ENCODE assay signal across 8 mouse cellular contexts in genomic region chr7:25248018-25248647, GRCm38 (mm10). TPM values are rescaled to one million over a fixed set of nuclear protein-coding genes. Genes with fewer than 3 reads are reported as not detected.
DNase-seq lines count a peak whose midpoint lies in the region; ATAC-seq and TF ChIP-seq lines count a peak whose summit lies in the region.

No protein-coding gene starts in this region.

- H3K4me3 ChIP-seq in kidney, adult 2 months (ENCODE audit: insufficient read depth, low read depth, low read length): peak overlapping the region; percentile 100
- H3K4me3 ChIP-seq in kidney, embryonic 15.5 days (replicated peaks): peak overlapping the region; percentile 76
- peak overlapping the region; percentile 84 for H3K4me3 ChIP-seq in liver, embryonic 13.5 days (replicated peaks)
- peak overlapping the region; percentile 71 for H3K4me3 ChIP-seq in neural tube, embryonic 14.5 days (ENCODE audit: low read depth, low read length)

- H3K4me1 ChIP-seq in kidney, adult 2 months (ENCODE audit: control insufficient read depth, insufficient read depth, low read length): peaks cover 19% of the 10 kb centered on the region
- peaks cover 68% of the 10 kb centered on the region for H3K4me1 ChIP-seq in kidney, embryonic 15.5 days
- peaks cover 67% of the 10 kb centered on the region for H3K4me1 ChIP-seq in liver, embryonic 13.5 days (replicated peaks)
- peaks cover 21% of the 10 kb centered on the region for H3K4me1 ChIP-seq in neural tube, embryonic 14.5 days (ENCODE audit: control insufficient read depth, insufficient read depth, low read length)

- peaks cover 2% of the 10 kb centered on the region; the same call in 1 of the 2 replicates for H3K36me3 ChIP-seq in kidney, adult 2 months (ENCODE audit: control insufficient read depth, insufficient read depth, low read length)
- H3K36me3 ChIP-seq in kidney, embryonic 15.5 days: peaks cover 30% of the 10 kb centered on the region
- peaks cover 26% of the 10 kb centered on the region for H3K36me3 ChIP-seq in liver, embryonic 13.5 days
- H3K36me3 ChIP-seq in neural tube, embryonic 14.5 days (ENCODE audit: control insufficient read depth, insufficient read depth, low read length): no peaks in the 10 kb centered on the region

- no peak for TF ChIP-seq POLR2A in kidney, adult 2 months (IDR thresholded peaks at IDR 0.05; ENCODE audit: low read depth, low read length)

- H3K9ac ChIP-seq in kidney, embryonic 15.5 days: peak overlapping the region; percentile 75
- peak overlapping the region; percentile 90 for H3K9ac ChIP-seq in liver, embryonic 13.5 days
- peak overlapping the region; percentile 70; the same call in 1 of the 2 replicates for H3K9ac ChIP-seq in neural tube, embryonic 14.5 days (replicated peaks; ENCODE audit: low read depth, low read length)

- WGBS in kidney, adult 2 months: 2% methylated on average over 18 of the region's 18 CpGs
- WGBS in kidney, embryonic 15.5 days: 2% methylated on average over 18 of the region's 18 CpGs
- WGBS in liver, embryonic 13.5 days (ENCODE audit: insufficient replicate concordance): 5% methylated on average over 18 of the region's 18 CpGs
- WGBS in neural tube, embryonic 14.5 days: 3% methylated on average over 18 of the region's 18 CpGs

- peak; percentile 36 for DNase-seq in kidney, adult 2 months
- DNase-seq in kidney, postnatal 14 days: no peak
- DNase-seq in cerebellum, adult 8-10 months: peak; percentile 45
- peak; percentile 78 to 82 for DNase-seq in frontal cortex, postnatal 10 days (ENCODE audit: low spot score in 2 of 2)
- DNase-seq in liver, embryonic 13.5 days: no peak
- DNase-seq in ovary, postnatal 14 days (ENCODE audit: low spot score): no peak

- no peak; the same call in 1 of the 2 replicates for ATAC-seq in kidney, embryonic 15.5 days (replicated peaks; ENCODE audit: low FRiP score)
- ATAC-seq in liver, embryonic 13.5 days (ENCODE audit: low read depth): no peak
- ATAC-seq in neural tube, embryonic 14.5 days (ENCODE audit: low read depth): peak; percentile 19; the same call in 1 of the 2 replicates

- peak overlapping the region; percentile 94 for H3K4me2 ChIP-seq in kidney, embryonic 15.5 days
- peak overlapping the region; percentile 99 for H3K4me2 ChIP-seq in liver, embryonic 13.5 days
- peak overlapping the region; percentile 99 for H3K4me2 ChIP-seq in neural tube, embryonic 14.5 days (ENCODE audit: low read depth, low read length)

- no peaks in the 10 kb centered on the region for H3K27me3 ChIP-seq in kidney, adult 2 months (replicated peaks; ENCODE audit: control insufficient read depth, insufficient read depth, low read length)
- H3K27me3 ChIP-seq in kidney, embryonic 15.5 days: no peaks in the 10 kb centered on the region
- peaks cover 6% of the 10 kb centered on the region for H3K27me3 ChIP-seq in liver, embryonic 13.5 days
- no peaks in the 10 kb centered on the region for H3K27me3 ChIP-seq in neural tube, embryonic 14.5 days (ENCODE audit: control insufficient read depth, insufficient read depth, low read length)

- no peak for TF ChIP-seq CTCF in kidney, adult 2 months (conservative IDR thresholded peaks at IDR 0.05; ENCODE audit: insufficient read depth, insufficient read length, low read depth, low read length)

- H3K27ac ChIP-seq in kidney, adult 2 months (ENCODE audit: insufficient read depth, low read depth, low read length): peak overlapping the region; percentile 89
- peak overlapping the region; percentile 98 for H3K27ac ChIP-seq in kidney, embryonic 15.5 days
- H3K27ac ChIP-seq in liver, embryonic 13.5 days: peak overlapping the region; percentile 89
- H3K27ac ChIP-seq in neural tube, embryonic 14.5 days (ENCODE audit: low read depth, low read length): peak overlapping the region; percentile 87

- no peaks in the 10 kb centered on the region for H3K9me3 ChIP-seq in kidney, embryonic 15.5 days (replicated peaks)
- no peaks in the 10 kb centered on the region for H3K9me3 ChIP-seq in liver, embryonic 13.5 days (replicated peaks)
- no peaks in the 10 kb centered on the region for H3K9me3 ChIP-seq in neural tube, embryonic 14.5 days (ENCODE audit: control insufficient read depth, low read length)

RNA-seq across cellular contexts. Expression of gene Erf, which starts 2.4 kb away (rescaled TPM):
- polyA plus RNA-seq in kidney, adult 2 months (2012; rRNA removed): 37.0 and 46.2 TPM in 2 replicates
- polyA plus RNA-seq in kidney, embryonic 15.5 days (2015; fragmentation: Nextera tagmentation; extraction: Ambion mirVana): 16.9 and 17.9 TPM in 2 replicates
- 4.3 TPM in 2 replicates for polyA plus RNA-seq in liver, embryonic 13.5 days (2015; fragmentation: Nextera tagmentation; extraction: Ambion mirVana)
- 4.5 and 4.8 TPM in 2 replicates for polyA plus RNA-seq in neural tube, embryonic 14.5 days (2014; fragmentation: Nextera tagmentation; extraction: Ambion mirVana)

RNA-seq across cellular contexts. Expression of gene Gsk3a, which starts 10.5 kb away (rescaled TPM):
- polyA plus RNA-seq in kidney, adult 2 months (2012; rRNA removed): 127 and 128 TPM in 2 replicates
- polyA plus RNA-seq in kidney, embryonic 15.5 days (2015; fragmentation: Nextera tagmentation; extraction: Ambion mirVana): 10.7 and 12.1 TPM in 2 replicates
- polyA plus RNA-seq in liver, embryonic 13.5 days (2015; fragmentation: Nextera tagmentation; extraction: Ambion mirVana): 6.2 and 6.3 TPM in 2 replicates
- 21.5 and 25.1 TPM in 2 replicates for polyA plus RNA-seq in neural tube, embryonic 14.5 days (2014; fragmentation: Nextera tagmentation; extraction: Ambion mirVana)

RNA-seq across cellular contexts. Expression of gene Cic, which starts 19.4 kb away (rescaled TPM):
- 41.8 and 41.9 TPM in 2 replicates for polyA plus RNA-seq in kidney, adult 2 months (2012; rRNA removed)
- 28.2 and 32.4 TPM in 2 replicates for polyA plus RNA-seq in kidney, embryonic 15.5 days (2015; fragmentation: Nextera tagmentation; extraction: Ambion mirVana)
- 9.7 and 10.4 TPM in 2 replicates for polyA plus RNA-seq in liver, embryonic 13.5 days (2015; fragmentation: Nextera tagmentation; extraction: Ambion mirVana)
- 43.3 and 46.6 TPM in 2 replicates for polyA plus RNA-seq in neural tube, embryonic 14.5 days (2014; fragmentation: Nextera tagmentation; extraction: Ambion mirVana)

RNA-seq across cellular contexts. Expression of gene Zfp526, which starts 26.9 kb away (rescaled TPM):
- polyA plus RNA-seq in kidney, adult 2 months (2012; rRNA removed): 8.9 and 10.8 TPM in 2 replicates
- polyA plus RNA-seq in kidney, embryonic 15.5 days (2015; fragmentation: Nextera tagmentation; extraction: Ambion mirVana): 2.5 and 2.6 TPM in 2 replicates
- 2.0 and 2.1 TPM in 2 replicates for polyA plus RNA-seq in liver, embryonic 13.5 days (2015; fragmentation: Nextera tagmentation; extraction: Ambion mirVana)
- 1.7 and 2.8 TPM in 2 replicates for polyA plus RNA-seq in neural tube, embryonic 14.5 days (2014; fragmentation: Nextera tagmentation; extraction: Ambion mirVana)

RNA-seq across cellular contexts. Expression of gene Dedd2, which starts 27.7 kb away (rescaled TPM):
- 34.8 and 43.7 TPM in 2 replicates for polyA plus RNA-seq in kidney, adult 2 months (2012; rRNA removed)
- 10.2 and 11.7 TPM in 2 replicates for polyA plus RNA-seq in kidney, embryonic 15.5 days (2015; fragmentation: Nextera tagmentation; extraction: Ambion mirVana)
- polyA plus RNA-seq in liver, embryonic 13.5 days (2015; fragmentation: Nextera tagmentation; extraction: Ambion mirVana): 27.0 and 27.6 TPM in 2 replicates
- polyA plus RNA-seq in neural tube, embryonic 14.5 days (2014; fragmentation: Nextera tagmentation; extraction: Ambion mirVana): 14.9 and 15.3 TPM in 2 replicates

Comparison
In these comparisons a context has a peak if more than half of its experiments do, and no peak if none do; other contexts are left out.
1. DNase-seq: peak in kidney, adult 2 months (single experiment), cerebellum, adult 8-10 months (single experiment) and frontal cortex, postnatal 10 days (2 of 2); none in kidney, postnatal 14 days (single experiment), liver, embryonic 13.5 days (single experiment) and ovary, postnatal 14 days (single experiment).
2. Peak in every context shown above with its lines, with median percentiles within 50 percentile points of each other: H3K27ac ChIP-seq, H3K4me3 ChIP-seq, H3K4me2 ChIP-seq and H3K9ac ChIP-seq.